Mouse (Mus musculus): Measurements from ENCODE around the gene Olfr577. TPM values are rescaled to one million over a fixed set of nuclear protein-coding genes. Genes with fewer than 3 reads are reported as not detected.

Olfr577 gene
- polyA plus RNA-seq (2014; fragmentation: Nextera tagmentation; extraction: Ambion mirVana), result not detected in 2 replicates

- Histone ChIP-seq H3K27me3 (ENCODE audit: control insufficient read depth, insufficient read depth, low read length) (no peaks in the 10 kb centered on the region), H3K4me3 (ENCODE audit: low read depth, low read length) (no peak within 1 kb of the TSS), H3K27ac (ENCODE audit: low read depth, low read length) (no peak within 1 kb of the TSS), H3K4me1 (replicated peaks; ENCODE audit: control insufficient read depth, insufficient read depth, low read length) (no peaks in the 10 kb centered on the region), H3K36me3 (ENCODE audit: control insufficient read depth, insufficient read depth, low read length) (no peaks in the 10 kb centered on the region), H3K9me3 (ENCODE audit: control insufficient read depth, low read length) (no peaks in the 10 kb centered on the region), H3K4me2 (replicated peaks; ENCODE audit: low read depth, low read length) (no peak within 1 kb of the TSS), H3K9ac (ENCODE audit: low read depth, low read length) (no peak within 1 kb of the TSS)
- no peak for DNase-seq (ENCODE audit: low spot score)
- no peak for ATAC-seq (ENCODE audit: low FRiP score)
- WGBS, result 87% methylated on average over 2 of the region's 2 CpGs
Observed at GRCm38 (mm10) chr7:102975843-102976242, at the start of gene Olfr577. Gene Olfr577 (minus strand): TSS chr7:102975943.

- Histone ChIP-seq H3K4me3 (ENCODE audit: low read depth, low read length) (no peak within 1 kb of the TSS), H3K9me3 (ENCODE audit: control insufficient read depth, low read length) (no peaks in the 10 kb centered on the region), H3K4me2 (replicated peaks; ENCODE audit: low read depth, low read length) (no peak within 1 kb of the TSS), H3K36me3 (ENCODE audit: control insufficient read depth, insufficient read depth, low read length) (no peaks in the 10 kb centered on the region), H3K4me1 (replicated peaks; ENCODE audit: control insufficient read depth, insufficient read depth, low read length) (no peaks in the 10 kb centered on the region), H3K27ac (ENCODE audit: low read depth, low read length) (no peak within 1 kb of the TSS), H3K9ac (ENCODE audit: low read depth, low read length) (no peak within 1 kb of the TSS), H3K27me3 (ENCODE audit: control insufficient read depth, insufficient read depth, low read length) (no peaks in the 10 kb centered on the region)
- DNase-seq (ENCODE audit: low spot score), result no peak
- no peak for ATAC-seq (ENCODE audit: low FRiP score)
- 74% methylated on average over 3 of the region's 3 CpGs for WGBS
Observed at GRCm38 (mm10) chr7:102989224-102989623, 13.5 kb upstream of the Olfr577 start, which contains the start of gene Olfr578. Gene Olfr578 (minus strand): TSS chr7:102989324.

GRCm38 (mm10) chr7:102974399-102974798 lies 1.3 kb downstream of the Olfr577 start:
- ATAC-seq (ENCODE audit: low FRiP score) (no peak), DNase-seq (ENCODE audit: low spot score) (no peak)
- H3K27me3 ChIP-seq (ENCODE audit: control insufficient read depth, insufficient read depth, low read length), result no peaks in the 10 kb centered on the region
- H3K9ac ChIP-seq (ENCODE audit: low read depth, low read length), result no peak overlapping the region
- no peaks in the 10 kb centered on the region for H3K4me1 ChIP-seq (replicated peaks; ENCODE audit: control insufficient read depth, insufficient read depth, low read length)
- no peak overlapping the region for H3K27ac ChIP-seq (ENCODE audit: low read depth, low read length)
- no peak overlapping the region for H3K4me2 ChIP-seq (replicated peaks; ENCODE audit: low read depth, low read length)
- no peak overlapping the region for H3K4me3 ChIP-seq (ENCODE audit: low read depth, low read length)
- WGBS, result 44% methylated on average over 1 of the region's 1 CpGs
- H3K36me3 ChIP-seq (ENCODE audit: control insufficient read depth, insufficient read depth, low read length), result no peaks in the 10 kb centered on the region
- no peaks in the 10 kb centered on the region for H3K9me3 ChIP-seq (ENCODE audit: control insufficient read depth, low read length)

- DNase-seq (ENCODE audit: low spot score) (no peak), ATAC-seq (ENCODE audit: low FRiP score) (no peak)
- no peak within 1 kb of the TSS for H3K4me2 ChIP-seq (replicated peaks; ENCODE audit: low read depth, low read length)
- whole genome bisulfite sequencing, result 65% methylated on average over 2 of the region's 2 CpGs
- H3K27me3 ChIP-seq (ENCODE audit: control insufficient read depth, insufficient read depth, low read length), result no peaks in the 10 kb centered on the region
- no peak within 1 kb of the TSS for H3K27ac ChIP-seq (ENCODE audit: low read depth, low read length)
- H3K36me3 ChIP-seq (ENCODE audit: control insufficient read depth, insufficient read depth, low read length), result no peaks in the 10 kb centered on the region
- no peak within 1 kb of the TSS for H3K9ac ChIP-seq (ENCODE audit: low read depth, low read length)
- H3K4me1 ChIP-seq (replicated peaks; ENCODE audit: control insufficient read depth, insufficient read depth, low read length), result no peaks in the 10 kb centered on the region
- no peak within 1 kb of the TSS for H3K4me3 ChIP-seq (ENCODE audit: low read depth, low read length)
- no peaks in the 10 kb centered on the region for H3K9me3 ChIP-seq (ENCODE audit: control insufficient read depth, low read length)
Observed at GRCm38 (mm10) chr7:102962360-102962759, 13.4 kb downstream of the Olfr577 start, which contains the start of gene Olfr576. Gene Olfr576 (plus strand): TSS chr7:102962660.

GRCm38 (mm10) chr7:102958593-102958992 lies 17.1 kb downstream of the Olfr577 start, which contains the start of gene Olfr575:
Gene Olfr575 (minus strand): TSS chr7:102958775.
- no peak within 1 kb of the TSS for H3K4me2 ChIP-seq (replicated peaks; ENCODE audit: low read depth, low read length)
- no peaks in the 10 kb centered on the region for H3K27me3 ChIP-seq (ENCODE audit: control insufficient read depth, insufficient read depth, low read length)
- no peak within 1 kb of the TSS for H3K9ac ChIP-seq (ENCODE audit: low read depth, low read length)
- ATAC-seq (ENCODE audit: low FRiP score) (no peak), DNase-seq (ENCODE audit: low spot score) (no peak)
- WGBS, result 62% methylated on average over 1 of the region's 1 CpGs
- no peak within 1 kb of the TSS for H3K4me3 ChIP-seq (ENCODE audit: low read depth, low read length)
- no peaks in the 10 kb centered on the region for H3K4me1 ChIP-seq (replicated peaks; ENCODE audit: control insufficient read depth, insufficient read depth, low read length)
- no peaks in the 10 kb centered on the region for H3K36me3 ChIP-seq (ENCODE audit: control insufficient read depth, insufficient read depth, low read length)
- no peaks in the 10 kb centered on the region for H3K9me3 ChIP-seq (ENCODE audit: control insufficient read depth, low read length)
- H3K27ac ChIP-seq (ENCODE audit: low read depth, low read length), result no peak within 1 kb of the TSS

- Histone ChIP-seq H3K27ac (ENCODE audit: low read depth, low read length) (no peak overlapping the region), H3K9ac (ENCODE audit: low read depth, low read length) (no peak overlapping the region), H3K9me3 (ENCODE audit: control insufficient read depth, low read length) (no peaks in the 10 kb centered on the region), H3K4me1 (replicated peaks; ENCODE audit: control insufficient read depth, insufficient read depth, low read length) (no peaks in the 10 kb centered on the region), H3K4me2 (replicated peaks; ENCODE audit: low read depth, low read length) (no peak overlapping the region), H3K27me3 (ENCODE audit: control insufficient read depth, insufficient read depth, low read length) (no peaks in the 10 kb centered on the region), H3K36me3 (ENCODE audit: control insufficient read depth, insufficient read depth, low read length) (no peaks in the 10 kb centered on the region), H3K4me3 (ENCODE audit: low read depth, low read length) (no peak overlapping the region)
- ATAC-seq (ENCODE audit: low FRiP score), result no peak
- WGBS, result 88% methylated on average over 3 of the region's 3 CpGs
- DNase-seq (ENCODE audit: low spot score), result no peak
Observed at GRCm38 (mm10) chr7:102958137-102958536, 17.6 kb downstream of the Olfr577 start.

GRCm38 (mm10) chr7:102950732-102951131 lies 25.0 kb downstream of the Olfr577 start:
- Histone ChIP-seq H3K27ac (ENCODE audit: low read depth, low read length) (no peak overlapping the region), H3K4me2 (replicated peaks; ENCODE audit: low read depth, low read length) (no peak overlapping the region), H3K4me1 (replicated peaks; ENCODE audit: control insufficient read depth, insufficient read depth, low read length) (no peaks in the 10 kb centered on the region), H3K27me3 (ENCODE audit: control insufficient read depth, insufficient read depth, low read length) (no peaks in the 10 kb centered on the region), H3K36me3 (ENCODE audit: control insufficient read depth, insufficient read depth, low read length) (no peaks in the 10 kb centered on the region), H3K9ac (ENCODE audit: low read depth, low read length) (no peak overlapping the region), H3K4me3 (ENCODE audit: low read depth, low read length) (no peak overlapping the region), H3K9me3 (ENCODE audit: control insufficient read depth, low read length) (no peaks in the 10 kb centered on the region)
- no peak for DNase-seq (ENCODE audit: low spot score)
- 64% methylated on average over 1 of the region's 1 CpGs for WGBS
- no peak for ATAC-seq (ENCODE audit: low FRiP score)

GRCm38 (mm10) chr7:102948167-102948566 lies 27.6 kb downstream of the Olfr577 start, which contains the start of gene Olfr574:
Gene Olfr574 (plus strand): TSS chr7:102948467.
- H3K36me3 ChIP-seq (ENCODE audit: control insufficient read depth, insufficient read depth, low read length), result no peaks in the 10 kb centered on the region
- 100% methylated on average over 1 of the region's 1 CpGs for WGBS
- no peak within 1 kb of the TSS for H3K9ac ChIP-seq (ENCODE audit: low read depth, low read length)
- H3K27me3 ChIP-seq (ENCODE audit: control insufficient read depth, insufficient read depth, low read length), result no peaks in the 10 kb centered on the region
- H3K4me1 ChIP-seq (replicated peaks; ENCODE audit: control insufficient read depth, insufficient read depth, low read length), result no peaks in the 10 kb centered on the region
- ATAC-seq (ENCODE audit: low FRiP score), result no peak
- no peak within 1 kb of the TSS for H3K27ac ChIP-seq (ENCODE audit: low read depth, low read length)
- no peaks in the 10 kb centered on the region for H3K9me3 ChIP-seq (ENCODE audit: control insufficient read depth, low read length)
- no peak for DNase-seq (ENCODE audit: low spot score)
- H3K4me3 ChIP-seq (ENCODE audit: low read depth, low read length), result no peak within 1 kb of the TSS
- no peak within 1 kb of the TSS for H3K4me2 ChIP-seq (replicated peaks; ENCODE audit: low read depth, low read length)

- 89% methylated on average over 1 of the region's 1 CpGs for WGBS
- Histone ChIP-seq H3K4me3 (ENCODE audit: low read depth, low read length) (no peak overlapping the region), H3K36me3 (ENCODE audit: control insufficient read depth, insufficient read depth, low read length) (no peaks in the 10 kb centered on the region), H3K27me3 (ENCODE audit: control insufficient read depth, insufficient read depth, low read length) (no peaks in the 10 kb centered on the region), H3K4me2 (replicated peaks; ENCODE audit: low read depth, low read length) (no peak overlapping the region), H3K9ac (ENCODE audit: low read depth, low read length) (no peak overlapping the region), H3K27ac (ENCODE audit: low read depth, low read length) (no peak overlapping the region), H3K4me1 (replicated peaks; ENCODE audit: control insufficient read depth, insufficient read depth, low read length) (no peaks in the 10 kb centered on the region), H3K9me3 (ENCODE audit: control insufficient read depth, low read length) (no peaks in the 10 kb centered on the region)
- DNase-seq (ENCODE audit: low spot score) (no peak), ATAC-seq (ENCODE audit: low FRiP score) (no peak)
Observed at GRCm38 (mm10) chr7:102943417-102943816, 32.3 kb downstream of the Olfr577 start.

Measured in hindbrain, embryonic 11.5 days (tissue).